Mouse (Mus musculus) midbrain, postnatal 0 days (tissue): ENCODE measurements at regions not wholly inside any gene's neighbourhood (a gene's known extent, or its start where the extent isn't known, plus 50 kb on each side); places are given as distances from the start of the nearest gene placed in this dataset.

Experiments
- ATAC-seq: fragments of 200-750 bp; cut with Nextera tagmentation; 2 replicates; pipeline ENCODE4 v1.8.0; 2017; ENCODE audit warnings: moderate number of reproducible peaks, mild to moderate bottlenecking, moderate TSS enrichment, moderate library complexity; ENCODE audit not compliant: low FRiP score
- DNase-seq: peaks from one replicate; pipeline ENCODE4 v3.0.0-alpha.2; 2015; ENCODE audit warnings: low spot score
- H3K27ac ChIP-seq: fragments of 300-500 bp; sonication (generic); 2 replicates; pipeline ENCODE4 v1.5.1; 2014; ENCODE audit warnings: low read depth, mild to moderate bottlenecking, low read length, mixed read lengths
- H3K27me3 ChIP-seq: fragments of 300-500 bp; sonication (generic); 2 replicates; pipeline ENCODE4 v1.6.1; 2014; ENCODE audit warnings: low read length, control low read depth, mixed read lengths; ENCODE audit not compliant: insufficient read depth
- H3K36me3 ChIP-seq: fragments of 300-500 bp; sonication (generic); 2 replicates; pipeline ENCODE4 v1.6.1; 2014; ENCODE audit warnings: low read length, control low read depth, mixed read lengths; ENCODE audit not compliant: insufficient read depth
- H3K4me1 ChIP-seq: fragments of 300-500 bp; sonication (generic); 2 replicates; pipeline ENCODE4 v1.6.1; 2014; ENCODE audit warnings: mild to moderate bottlenecking, control low read depth, antibody characterized with exemption, low read length, mixed read lengths; ENCODE audit not compliant: insufficient read depth
- H3K4me2 ChIP-seq: fragments of 300-500 bp; sonication (generic); 2 replicates; pipeline ENCODE4 v1.6.1; 2014; ENCODE audit warnings: low read depth, mild to moderate bottlenecking, low read length, mixed read lengths; ENCODE audit not compliant: poor library complexity, severe bottlenecking
- H3K4me3 ChIP-seq: fragments of 300-500 bp; sonication (generic); 2 replicates; pipeline ENCODE4 v1.5.1; 2014; ENCODE audit warnings: low read depth, mild to moderate bottlenecking, low read length, moderate library complexity
- H3K9ac ChIP-seq: fragments of 300-500 bp; sonication (generic); replicated peaks from 2 replicates; pipeline ENCODE4 v1.6.1; 2014; ENCODE audit warnings: mild to moderate bottlenecking, low read length, moderate library complexity, mixed read lengths; ENCODE audit not compliant: poor library complexity, severe bottlenecking
- H3K9me3 ChIP-seq: fragments of 300-500 bp; sonication (generic); 2 replicates; pipeline ENCODE4 v1.6.1; 2016; ENCODE audit warnings: low read length, control low read depth
- CTCF ChIP-seq: IDR thresholded peaks from 2 replicates; pipeline ENCODE4 v1.5.1; 2016; ENCODE audit warnings: antibody characterized with exemption, mild to moderate bottlenecking
- WGBS: fragments of 180-500 bp; shearing (Covaris S2); extraction: QIAGEN DNeasy Blood & Tissue Kit; methylation state at CpG from one replicate; pipeline ENCODE4 v1.1.7; 2014; 5-methylcytosine and 5-hydroxymethylcytosine counted together

- Histone ChIP-seq H3K27me3 (no peaks in the 10 kb centered on the region), H3K36me3 (no peaks in the 10 kb centered on the region), H3K4me2 (no peak overlapping the region), H3K9ac (no peak overlapping the region), H3K4me3 (no peak overlapping the region), H3K4me1 (no peaks in the 10 kb centered on the region), H3K9me3 (no peaks in the 10 kb centered on the region), H3K27ac (no peak overlapping the region)
- ATAC-seq: no peak
- TF ChIP-seq CTCF: no peak
- 50% methylated on average over 6 of the region's 6 CpGs for WGBS
- no peak for DNase-seq
Measured at GRCm38 (mm10) chr15:52095629-52096190, 1789.0 kb upstream of the Gm7489 start.

- no peak overlapping the region for H3K27ac ChIP-seq
- no peaks in the 10 kb centered on the region for H3K9me3 ChIP-seq
- H3K9ac ChIP-seq: no peak overlapping the region
- no peaks in the 10 kb centered on the region for H3K4me1 ChIP-seq
- no peaks in the 10 kb centered on the region for H3K27me3 ChIP-seq
- no peak for DNase-seq
- 87% methylated on average over 2 of the region's 2 CpGs for WGBS
- H3K4me3 ChIP-seq: no peak overlapping the region
- no peak for ATAC-seq
- no peak for TF ChIP-seq CTCF
- H3K4me2 ChIP-seq: no peak overlapping the region
- H3K36me3 ChIP-seq: no peaks in the 10 kb centered on the region
Measured at GRCm38 (mm10) chr15:52108761-52109160, 1775.9 kb upstream of the Gm7489 start.

GRCm38 (mm10) chr15:52114368-52115036, 1770.2 kb upstream of the Gm7489 start:
- ATAC-seq (no peak), DNase-seq (no peak)
- Histone ChIP-seq H3K4me3 (no peak overlapping the region), H3K4me1 (no peaks in the 10 kb centered on the region), H3K27me3 (no peaks in the 10 kb centered on the region), H3K9ac (no peak overlapping the region), H3K27ac (no peak overlapping the region), H3K4me2 (no peak overlapping the region), H3K36me3 (no peaks in the 10 kb centered on the region), H3K9me3 (no peaks in the 10 kb centered on the region)
- no peak for TF ChIP-seq CTCF
- WGBS: 84% methylated on average over 2 of the region's 2 CpGs

- DNase-seq (no peak), ATAC-seq (no peak)
- 81% methylated on average over 3 of the region's 3 CpGs for WGBS
- Histone ChIP-seq H3K27me3 (no peaks in the 10 kb centered on the region), H3K27ac (no peak overlapping the region), H3K36me3 (no peaks in the 10 kb centered on the region), H3K9ac (no peak overlapping the region), H3K4me3 (no peak overlapping the region), H3K9me3 (no peaks in the 10 kb centered on the region), H3K4me2 (no peak overlapping the region), H3K4me1 (no peaks in the 10 kb centered on the region)
- no peak for TF ChIP-seq CTCF
Measured at GRCm38 (mm10) chr15:52136693-52137092, 1748.0 kb upstream of the Gm7489 start.

- Histone ChIP-seq H3K4me2 (no peak overlapping the region), H3K4me1 (no peaks in the 10 kb centered on the region), H3K4me3 (no peak overlapping the region), H3K9me3 (no peaks in the 10 kb centered on the region), H3K36me3 (no peaks in the 10 kb centered on the region), H3K9ac (no peak overlapping the region), H3K27ac (no peak overlapping the region), H3K27me3 (no peaks in the 10 kb centered on the region)
- peak; percentile 76 for TF ChIP-seq CTCF
- ATAC-seq: no peak
- 28% methylated on average over 5 of the region's 5 CpGs for WGBS
- peak; percentile 54 for DNase-seq
Measured at GRCm38 (mm10) chr15:52153421-52153820, 1731.3 kb upstream of the Gm7489 start.

GRCm38 (mm10) chr15:52155784-52156183, 1728.9 kb upstream of the Gm7489 start:
- 23% methylated on average over 1 of the region's 1 CpGs for WGBS
- Histone ChIP-seq H3K9ac (no peak overlapping the region), H3K36me3 (no peaks in the 10 kb centered on the region), H3K4me1 (peaks cover 5% of the 10 kb centered on the region; the same call in 1 of the 2 replicates), H3K27ac (no peak overlapping the region), H3K4me3 (no peak overlapping the region), H3K4me2 (no peak overlapping the region), H3K9me3 (no peaks in the 10 kb centered on the region), H3K27me3 (no peaks in the 10 kb centered on the region)
- no peak for ATAC-seq
- no peak for TF ChIP-seq CTCF
- DNase-seq: no peak
